Comparison of ENCODE assay signal across 8 mouse cellular contexts in the genomic region with DNA sequence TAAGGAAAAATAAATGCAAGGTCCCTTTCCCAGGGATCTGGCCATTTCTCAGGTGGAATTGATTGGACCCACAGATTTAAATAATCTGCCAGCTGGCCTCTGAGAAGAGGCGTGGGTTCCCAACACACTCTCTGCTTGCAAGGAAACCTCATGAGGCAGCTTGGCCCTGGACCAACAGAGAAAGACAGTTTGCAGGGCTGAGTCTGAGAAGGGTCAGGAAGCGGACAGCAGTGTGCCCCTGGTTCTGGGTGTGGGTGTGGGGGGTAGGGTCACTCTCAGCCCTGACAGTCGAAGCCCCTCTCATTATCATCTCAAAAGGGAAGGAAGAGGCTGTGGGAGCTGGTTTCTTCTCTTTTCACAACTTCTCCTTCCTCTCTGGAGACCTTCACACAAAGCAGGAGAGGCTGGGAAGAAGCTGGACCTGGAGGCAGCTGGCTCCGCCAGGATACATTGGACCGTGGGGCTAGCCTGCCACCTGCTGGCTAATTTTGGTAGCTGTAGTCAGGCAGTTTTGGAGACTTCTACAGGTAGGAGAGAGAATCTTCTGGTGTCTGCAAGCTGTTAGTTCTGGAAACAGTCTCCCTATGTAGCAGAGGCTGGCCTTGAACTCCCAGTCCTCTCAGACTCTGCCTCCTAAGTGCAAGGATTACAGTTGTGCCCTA. TPM values are rescaled to one million over a fixed set of nuclear protein-coding genes. Genes with fewer than 3 reads are reported as not detected.
DNase-seq lines count a peak whose midpoint lies in the region; ATAC-seq and TF ChIP-seq lines count a peak whose summit lies in the region.

No protein-coding gene starts in this region.

- TF ChIP-seq CTCF in Patski (IDR thresholded peaks at IDR 0.05): peak; percentile 85
- peak; percentile 96 for TF ChIP-seq CTCF in layer of hippocampus, adult 2 months (conservative IDR thresholded peaks at IDR 0.05)

- in situ Hi-C loops in Patski (cut with MboI; ENCODE audit: low pct_unique_long_range_greater_than_20kb): no loop called here

- H3K4me2 ChIP-seq in lung, embryonic 16.5 days (ENCODE audit: low read depth, low read length): 0 out of 2 replicates have a peak overlapping the region, but pooled peaks have one; percentile 16

- CTCF ChIA-PET in Patski (lab: Charles Lee): interaction anchor here (0.7 to 5.4 kb wide), 17 partner anchors 13 to 503 kb away, joined by 3 to 30 read pairs (median 3); a partner anchor contains a TSS

- POLR2A ChIA-PET in Patski (lab: Charles Lee): interaction anchor here (0.6 to 0.8 kb wide), 5 partner anchors 11 to 494 kb away, joined by 3 to 7 read pairs (median 3); a partner anchor contains a TSS

- 28% methylated on average over 5 of the region's 5 CpGs for WGBS in lung, embryonic 16.5 days

- H3K9ac ChIP-seq in lung, embryonic 16.5 days (ENCODE audit: low read length): no peak overlapping the region

- no peak for ATAC-seq in Patski
- ATAC-seq in frontal cortex, adult (ENCODE audit: low TSS enrichment): peak; percentile 95
- ATAC-seq in hematopoietic stem cell, adult 5-6 weeks (replicated peaks in 1 of 2; ENCODE audit: insufficient read depth in 1 of 2, low FRiP score in 2 of 2, low TSS enrichment in 1 of 2, low read depth in 1 of 2, poor library complexity in 2 of 2, severe bottlenecking in 2 of 2): peak; percentile 72 to 78
- ATAC-seq in lung, embryonic 16.5 days (ENCODE audit: low read depth): peak; percentile 66

- no peak for DNase-seq in Patski (ENCODE audit: low read depth, low spot score)
- peak; percentile 83 for DNase-seq in cerebellum, adult 8-10 months
- DNase-seq in layer of hippocampus, adult 2 months (ENCODE audit: low spot score in 2 of 2): peak; percentile 59 to 90
- peak; percentile 37 for DNase-seq in retina, adult 2 months (ENCODE audit: low read depth, low spot score)
- peak; percentile 66 to 74 for DNase-seq in urinary bladder, adult 18-20 months (ENCODE audit: low spot score in 2 of 2)

- no peaks in the 10 kb centered on the region for H3K36me3 ChIP-seq in lung, embryonic 16.5 days (ENCODE audit: control insufficient read depth, insufficient read depth, low read length)

- no peaks in the 10 kb centered on the region for H3K27me3 ChIP-seq in Patski
- H3K27me3 ChIP-seq in lung, embryonic 16.5 days (ENCODE audit: control insufficient read depth, insufficient read depth, low read depth, low read length): no peaks in the 10 kb centered on the region

- no peaks in the 10 kb centered on the region for H3K9me3 ChIP-seq in lung, embryonic 16.5 days (ENCODE audit: control insufficient read depth, low read length)

- H3K27ac ChIP-seq in layer of hippocampus, adult 2 months: no peak overlapping the region
- no peak overlapping the region for H3K27ac ChIP-seq in lung, embryonic 16.5 days (ENCODE audit: low read length)

- peaks cover 8% of the 10 kb centered on the region for H3K4me1 ChIP-seq in lung, embryonic 16.5 days (replicated peaks; ENCODE audit: control insufficient read depth, insufficient read depth, low read length)

- H3K4me3 ChIP-seq in layer of hippocampus, adult 2 months: no peak overlapping the region
- H3K4me3 ChIP-seq in lung, embryonic 16.5 days (ENCODE audit: low read length): no peak overlapping the region

RNA-seq across cellular contexts. Expression of a gene that starts 35.0 kb away (rescaled TPM):
- polyA plus RNA-seq in Patski (2021): 2.1 TPM
- total RNA-seq in hematopoietic stem cell, adult 5-6 weeks (2017): 2.6 and 3.1 TPM in 2 replicates
- total RNA-seq in layer of hippocampus, adult 2 months (2021): 10 to 100 TPM; 21.1 to 22.2 TPM
- polyA plus RNA-seq in lung, embryonic 16.5 days (2015; fragmentation: Nextera tagmentation; extraction: Ambion mirVana): 2.2 and 2.8 TPM in 2 replicates
